Mouse (Mus musculus) limb, embryonic 10.5 days (tissue): ENCODE data around the gene Tgfbi. TPM values are rescaled to one million over a fixed set of nuclear protein-coding genes. Genes with fewer than 3 reads are reported as not detected.

Experiments used
- DNase-seq: peaks from one replicate; pipeline ENCODE4 v3.0.0-alpha.2; 2017; ENCODE audit warnings: low spot score
- H3K27ac ChIP-seq: fragments of 300-500 bp; sonication (generic); 2 replicates; pipeline ENCODE4 v1.5.1; 2016; ENCODE audit warnings: mild to moderate bottlenecking
- H3K27me3 ChIP-seq: fragments of 300-500 bp; sonication (generic); 2 replicates; pipeline ENCODE4 v1.6.1; 2016; ENCODE audit warnings: low read depth, mild to moderate bottlenecking; ENCODE audit not compliant: poor library complexity, severe bottlenecking
- H3K36me3 ChIP-seq: fragments of 300-500 bp; sonication (generic); 2 replicates; pipeline ENCODE4 v1.6.1; 2016; ENCODE audit warnings: mild to moderate bottlenecking, moderate library complexity
- H3K4me1 ChIP-seq: fragments of 300-500 bp; sonication (generic); 2 replicates; pipeline ENCODE4 v1.6.1; 2016
- H3K4me3 ChIP-seq: fragments of 300-500 bp; sonication (generic); 2 replicates; pipeline ENCODE4 v1.5.1; 2016; ENCODE audit warnings: mild to moderate bottlenecking, moderate library complexity
- H3K9me3 ChIP-seq: fragments of 300-500 bp; sonication (generic); replicated peaks from 2 replicates; pipeline ENCODE4 v1.6.1; 2016; ENCODE audit warnings: mild to moderate bottlenecking
- WGBS: fragments of 180-500 bp; shearing (Covaris S2); methylation state at CpG from one replicate; pipeline ENCODE4 v1.1.7; 2016; 5-methylcytosine and 5-hydroxymethylcytosine counted together
- polyA plus RNA-seq: library from polyadenylated mRNA; unstranded; fragments of >200 nt; fragmentation: Nextera tagmentation; extraction: Ambion mirVana; gene quantifications from 2 replicates; pipeline ENCODE4 v1.2.1, GENCODE M21; 2016

The Tgfbi gene
- polyA plus RNA-seq, 1 experiment from 2014 or later: 38.9 TPM

DNA sequence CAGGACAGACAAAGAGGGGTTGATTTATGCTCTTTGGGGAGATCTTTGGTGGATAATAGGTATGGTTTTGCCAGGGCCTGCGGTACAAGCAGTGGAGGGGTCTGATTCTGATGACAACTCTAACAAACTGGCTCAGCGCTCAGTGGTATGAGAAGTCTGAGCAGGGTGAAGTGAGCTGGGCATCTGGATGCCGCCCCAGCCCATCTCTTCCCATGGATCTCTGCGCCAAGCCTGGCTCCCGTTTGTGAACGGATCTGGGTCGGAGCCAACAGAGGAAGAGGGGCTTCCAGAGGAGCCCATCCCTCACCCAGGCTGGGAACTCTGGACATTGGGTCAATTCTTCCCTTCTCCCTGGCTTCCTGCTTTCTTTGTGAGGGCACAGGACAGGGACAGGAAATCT is 74.0 kb downstream of the Tgfbi start:
- H3K27ac ChIP-seq: 0 out of 2 replicates have a peak overlapping the region, but pooled peaks have one; percentile 14
- H3K9me3 ChIP-seq: no peaks in the 10 kb centered on the region
- no peak overlapping the region for H3K4me3 ChIP-seq
- no peaks in the 10 kb centered on the region for H3K27me3 ChIP-seq
- DNase-seq: no peak
- H3K4me1 ChIP-seq: peaks cover 21% of the 10 kb centered on the region
- WGBS: 87% methylated on average over 7 of the region's 7 CpGs
- H3K36me3 ChIP-seq: no peaks in the 10 kb centered on the region

Other genes starting within 250 kb of the Tgfbi start
- not detected in 2 replicates for gene Gm3045, start 182.9 kb upstream of the Tgfbi start, polyA plus RNA-seq
- gene Slc25a48, start 171.2 kb upstream of the Tgfbi start, polyA plus RNA-seq: not detected in 2 replicates
- not detected in 2 replicates for gene Il9, start 127.3 kb upstream of the Tgfbi start, polyA plus RNA-seq
- gene Fbxl21, start 87.1 kb upstream of the Tgfbi start, polyA plus RNA-seq: 1.1 and 1.4 TPM in 2 replicates
- not detected in 2 replicates for gene Lect2, start 61.0 kb upstream of the Tgfbi start, polyA plus RNA-seq
- gene Smad5, start 93.5 kb downstream of the Tgfbi start, polyA plus RNA-seq: 42.1 and 52.3 TPM in 2 replicates
- gene Gm45623, start 144.3 kb downstream of the Tgfbi start, polyA plus RNA-seq: not detected in 2 replicates